Mouse (Mus musculus): ENCODE measurements around the gene Timm17b.
"Not testable (repeated sequence)": the region's sequence is repeated elsewhere in the genome, so short reads cannot be mapped to it uniquely, and the experiment has no call there.

The Timm17b gene

GRCm38 (mm10) chrX:7898880-7899874, at the start of gene Timm17b, which contains the start of gene Pqbp1:
TSS of gene Timm17b (plus strand) at chrX:7899357.
TSS of gene Pqbp1 (minus strand) at chrX:7899269.
- peak; percentile 86 to 91 for DNase-seq

DNA sequence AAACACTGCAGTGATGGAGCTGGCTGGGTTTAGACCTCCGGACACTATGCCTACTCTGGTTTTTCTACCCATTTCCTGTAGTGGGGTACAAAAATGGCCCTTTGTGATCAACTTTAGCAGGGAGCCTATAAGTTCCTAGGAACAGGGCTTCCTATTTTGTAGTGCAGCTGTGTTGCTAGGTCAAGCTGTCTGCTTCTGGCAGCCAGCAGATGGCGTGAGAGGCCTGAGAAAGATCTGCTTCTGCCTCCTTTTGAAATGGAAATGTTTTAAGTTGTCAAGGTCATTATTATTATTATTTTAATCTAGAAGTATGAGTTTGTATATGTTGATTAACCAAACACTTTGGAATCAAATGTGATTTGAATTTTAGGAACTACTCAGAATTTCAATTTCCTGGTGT, 44.6 kb upstream of the Timm17b start:
- peak; percentile 44 to 68 for DNase-seq

DNA sequence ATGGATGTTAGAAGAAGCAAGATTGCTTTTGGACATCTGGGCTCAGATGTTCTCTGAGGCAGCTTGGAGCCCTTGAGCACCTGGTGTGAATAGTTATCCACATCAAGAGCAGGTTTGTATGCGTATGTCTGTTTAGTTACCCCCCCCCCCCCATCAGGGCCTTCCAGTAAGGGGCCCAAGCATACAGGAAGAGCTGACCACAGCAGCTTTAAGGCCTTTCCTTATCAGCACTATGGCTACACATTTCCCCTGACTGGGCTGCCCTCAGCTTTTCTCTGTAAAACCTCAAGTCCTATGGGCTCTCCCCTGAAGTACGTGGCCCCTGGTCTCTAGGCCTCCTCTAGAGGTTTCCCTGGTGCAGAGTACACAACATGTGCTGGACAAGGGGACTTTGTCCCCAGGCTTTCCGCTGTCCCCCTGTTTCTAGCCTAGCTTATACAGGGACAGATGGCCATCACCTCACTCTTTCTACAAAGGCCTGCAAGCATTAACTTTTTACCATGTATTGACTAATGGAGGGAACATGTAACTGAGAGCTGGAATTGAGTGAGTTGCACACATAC, 39.9 kb upstream of the Timm17b start:
- DNase-seq: no peak

- DNase-seq: no peak
Measured at GRCm38 (mm10) chrX:7863181-7863580, 36.0 kb upstream of the Timm17b start.

- no peak for DNase-seq
Measured at GRCm38 (mm10) chrX:7864551-7864950, 34.6 kb upstream of the Timm17b start.

GRCm38 (mm10) chrX:7865343-7865742, 33.8 kb upstream of the Timm17b start:
- no peak for DNase-seq

DNA sequence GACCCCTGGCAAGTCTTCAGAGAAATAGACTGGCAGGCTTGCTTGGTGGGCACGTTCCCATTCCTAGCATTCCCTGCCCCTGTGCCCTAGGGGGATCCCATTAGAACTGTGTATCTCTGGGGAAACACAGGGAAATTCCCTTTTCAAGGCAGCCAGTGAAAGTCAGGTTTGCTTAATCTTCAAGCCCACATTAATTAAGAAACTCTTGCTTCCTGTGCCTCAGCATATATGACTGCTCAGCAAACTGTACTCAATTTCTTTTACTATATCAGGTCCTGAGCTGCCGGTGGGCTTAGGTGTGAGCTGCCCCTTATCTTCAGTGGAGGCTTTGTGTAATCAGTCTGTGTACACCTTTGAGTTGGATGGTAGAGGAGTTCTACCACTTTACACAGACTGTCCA, 33.4 kb upstream of the Timm17b start:
- no peak for DNase-seq

DNA sequence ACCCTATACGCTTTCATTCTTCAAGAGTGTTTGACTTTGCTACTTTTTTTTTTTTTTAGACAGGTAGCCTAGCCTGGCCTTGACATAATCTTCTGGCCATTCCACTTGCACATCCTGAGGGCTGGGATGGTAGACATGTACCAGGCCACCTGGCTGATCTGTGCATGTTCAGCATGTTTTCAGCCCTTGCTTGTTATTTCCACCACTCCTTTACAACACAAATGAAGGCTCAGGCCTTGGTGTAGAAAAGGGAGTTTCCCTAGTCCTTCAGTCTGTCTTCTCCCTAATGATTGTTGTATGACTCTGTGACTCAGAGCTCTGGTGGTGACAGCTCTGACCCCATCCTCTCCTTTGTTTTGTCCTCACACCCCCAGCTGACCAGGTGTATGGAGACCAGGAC, 32.0 kb upstream of the Timm17b start:
- no peak for DNase-seq

- DNase-seq: no peak
Measured at GRCm38 (mm10) chrX:7868506-7868905, 30.7 kb upstream of the Timm17b start.

- no peak for DNase-seq
Measured at GRCm38 (mm10) chrX:7869826-7870225, 29.3 kb upstream of the Timm17b start.

- DNase-seq: peak; percentile 87 to 93
Measured at GRCm38 (mm10) chrX:7878007-7878419, 21.1 kb upstream of the Timm17b start, which contains the start of gene Pim2. TSS of gene Pim2 (plus strand) at chrX:7878262.

- peak; percentile 51 to 56 for DNase-seq
Measured at GRCm38 (mm10) chrX:7878495-7878894, 20.7 kb upstream of the Timm17b start.

DNA sequence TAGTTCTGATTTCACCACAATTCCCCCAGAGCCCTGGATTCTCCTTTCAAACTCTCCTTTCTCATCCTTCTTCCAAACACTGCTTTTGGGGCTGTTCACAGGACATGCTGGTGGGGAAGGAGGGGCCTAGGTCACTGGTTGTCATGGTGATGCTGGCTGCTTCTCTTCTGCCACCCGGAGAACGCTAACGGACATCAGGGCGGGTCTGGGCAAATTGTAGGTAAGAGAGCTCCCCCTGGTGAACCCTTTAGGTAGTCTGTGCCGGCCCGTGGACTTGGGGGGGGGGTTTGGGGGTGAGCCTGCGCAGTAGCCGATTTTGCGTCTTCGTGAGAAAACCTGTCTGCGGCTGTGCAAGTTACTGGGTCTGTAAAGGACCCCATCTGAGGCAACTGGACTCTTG, 19.3 kb upstream of the Timm17b start:
- peak; percentile 66 to 78 for DNase-seq

- peak; percentile 83 to 86 for DNase-seq
Measured at GRCm38 (mm10) chrX:7883841-7884567, 15.2 kb upstream of the Timm17b start, which contains the start of gene Slc35a2. TSS of gene Slc35a2 (plus strand) at chrX:7884028.

GRCm38 (mm10) chrX:7898211-7898610, 946 bp upstream of the Timm17b start:
- DNase-seq: no peak

- DNase-seq: no peak
Measured at GRCm38 (mm10) chrX:7904441-7904840, 5.3 kb downstream of the Timm17b start.

- no peak for DNase-seq
Measured at GRCm38 (mm10) chrX:7907735-7908134, 8.6 kb downstream of the Timm17b start, which contains the start of gene Gm10491. TSS of gene Gm10491 (minus strand) at chrX:7907835.

GRCm38 (mm10) chrX:7909242-7909641, 10.1 kb downstream of the Timm17b start, which contains the start of gene Gm10490:
TSS of gene Gm10490 (plus strand) at chrX:7909542.
- DNase-seq: not testable (repeated sequence)

DNA sequence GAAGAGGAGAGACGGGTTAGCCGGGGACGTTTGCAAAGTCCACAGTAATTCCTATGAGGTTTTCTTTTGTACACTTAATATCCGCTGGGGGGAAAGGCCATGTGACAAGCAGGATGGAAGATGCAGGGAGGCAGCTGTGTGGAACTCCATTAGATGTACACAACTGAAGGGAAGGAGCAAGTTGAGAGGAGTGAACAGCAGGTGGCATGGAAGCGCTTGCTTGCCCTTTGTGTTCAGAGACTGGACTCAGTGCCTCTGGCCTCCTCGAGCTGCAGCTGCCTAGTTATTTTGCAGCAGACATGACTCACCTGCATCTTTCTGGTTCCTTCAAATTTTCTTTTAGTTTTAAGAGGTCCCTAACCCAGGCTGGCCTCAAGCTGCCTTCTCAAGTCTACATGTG, 11.3 kb downstream of the Timm17b start:
- no peak for DNase-seq

GRCm38 (mm10) chrX:7915669-7916068, 16.5 kb downstream of the Timm17b start:
- DNase-seq: peak; percentile 47 to 55

DNA sequence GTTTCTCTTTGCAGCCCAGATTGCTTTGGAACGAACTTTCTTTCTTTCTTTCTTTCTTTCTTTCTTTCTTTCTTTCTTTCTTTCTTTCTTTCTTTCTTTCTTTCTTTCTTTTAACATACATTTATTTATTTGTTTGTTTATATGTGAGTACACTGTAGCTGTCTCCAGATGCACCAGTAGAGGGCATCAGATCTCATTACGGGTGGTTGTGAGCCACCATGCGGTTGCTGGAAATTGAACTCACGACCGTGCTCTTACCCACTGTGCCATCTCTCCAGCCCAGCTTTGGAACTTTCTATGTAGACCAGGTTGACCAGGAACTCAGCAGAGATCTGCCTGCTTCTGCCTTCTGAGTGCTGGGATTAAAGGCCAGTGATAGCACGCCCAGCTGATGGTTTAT, 18.8 kb downstream of the Timm17b start:
- not testable (repeated sequence) for DNase-seq

GRCm38 (mm10) chrX:7919601-7920383, 20.6 kb downstream of the Timm17b start, which contains the start of gene Pcsk1n:
TSS of gene Pcsk1n (plus strand) at chrX:7919822.
- peak; percentile 71 to 82 for DNase-seq

All from cerebellum, postnatal 25 days (tissue).